Mouse (Mus musculus): ENCODE data around the gene Tcp10a. TPM values are rescaled to one million over a fixed set of nuclear protein-coding genes. Genes with fewer than 3 reads are reported as not detected.
"Not testable (repeated sequence)": the region's sequence is repeated elsewhere in the genome, so short reads cannot be mapped to it uniquely, and the experiment has no call there.

Gene Tcp10a
- polyA plus RNA-seq, 1 experiment from 2014 or later, result not detected

GRCm38 (mm10) chr17:7315693-7316382 is 8.6 kb upstream of the Tcp10a start:
- not testable (repeated sequence) for DNase-seq (ENCODE audit: low spot score); H3K36me3 ChIP-seq (ENCODE audit: control insufficient read depth, insufficient read depth, low read length); H3K27me3 ChIP-seq (replicated peaks; ENCODE audit: control insufficient read depth, insufficient read depth, low read length); H3K27ac ChIP-seq (ENCODE audit: low read depth); H3K4me2 ChIP-seq (ENCODE audit: low read length); H3K4me1 ChIP-seq (replicated peaks; ENCODE audit: control insufficient read depth, insufficient read depth, low read length); ATAC-seq (replicated peaks; ENCODE audit: low FRiP score, low TSS enrichment, low read depth); H3K9me3 ChIP-seq (ENCODE audit: control insufficient read depth, low read length); H3K9ac ChIP-seq (ENCODE audit: low read length); H3K4me3 ChIP-seq (ENCODE audit: low read depth, low read length)
- 74% methylated on average over 5 of the region's 8 CpGs for WGBS

- not testable (repeated sequence) for H3K4me1 ChIP-seq (replicated peaks; ENCODE audit: control insufficient read depth, insufficient read depth, low read length); H3K36me3 ChIP-seq (ENCODE audit: control insufficient read depth, insufficient read depth, low read length); H3K9me3 ChIP-seq (ENCODE audit: control insufficient read depth, low read length); H3K27me3 ChIP-seq (replicated peaks; ENCODE audit: control insufficient read depth, insufficient read depth, low read length); H3K27ac ChIP-seq (ENCODE audit: low read depth); H3K4me2 ChIP-seq (ENCODE audit: low read length); H3K9ac ChIP-seq (ENCODE audit: low read length); ATAC-seq (replicated peaks; ENCODE audit: low FRiP score, low TSS enrichment, low read depth); DNase-seq (ENCODE audit: low spot score); H3K4me3 ChIP-seq (ENCODE audit: low read depth, low read length)
- 72% methylated on average over 6 of the region's 6 CpGs for WGBS
Observed at GRCm38 (mm10) chr17:7319789-7320188, 4.7 kb upstream of the Tcp10a start.

GRCm38 (mm10) chr17:7326415-7326814 is 2.0 kb downstream of the Tcp10a start:
- H3K4me3 ChIP-seq (ENCODE audit: low read depth, low read length); H3K36me3 ChIP-seq (ENCODE audit: control insufficient read depth, insufficient read depth, low read length); DNase-seq (ENCODE audit: low spot score); ATAC-seq (replicated peaks; ENCODE audit: low FRiP score, low TSS enrichment, low read depth); H3K4me1 ChIP-seq (replicated peaks; ENCODE audit: control insufficient read depth, insufficient read depth, low read length); H3K9ac ChIP-seq (ENCODE audit: low read length); H3K27me3 ChIP-seq (replicated peaks; ENCODE audit: control insufficient read depth, insufficient read depth, low read length); H3K9me3 ChIP-seq (ENCODE audit: control insufficient read depth, low read length); H3K27ac ChIP-seq (ENCODE audit: low read depth); H3K4me2 ChIP-seq (ENCODE audit: low read length): not testable (repeated sequence)
- WGBS, result 50% methylated on average over 4 of the region's 8 CpGs

- H3K4me1 ChIP-seq (replicated peaks; ENCODE audit: control insufficient read depth, insufficient read depth, low read length), result not testable (repeated sequence)
- WGBS, result 75% methylated on average over 3 of the region's 5 CpGs
Observed at GRCm38 (mm10) chr17:7332745-7333144, 8.3 kb downstream of the Tcp10a start.

GRCm38 (mm10) chr17:7337381-7337780 is 12.9 kb downstream of the Tcp10a start:
- ATAC-seq (replicated peaks; ENCODE audit: low FRiP score, low TSS enrichment, low read depth); H3K36me3 ChIP-seq (ENCODE audit: control insufficient read depth, insufficient read depth, low read length); H3K4me1 ChIP-seq (replicated peaks; ENCODE audit: control insufficient read depth, insufficient read depth, low read length); H3K4me3 ChIP-seq (ENCODE audit: low read depth, low read length); H3K27me3 ChIP-seq (replicated peaks; ENCODE audit: control insufficient read depth, insufficient read depth, low read length); H3K9ac ChIP-seq (ENCODE audit: low read length); H3K4me2 ChIP-seq (ENCODE audit: low read length); DNase-seq (ENCODE audit: low spot score); H3K9me3 ChIP-seq (ENCODE audit: control insufficient read depth, low read length); H3K27ac ChIP-seq (ENCODE audit: low read depth): not testable (repeated sequence)
- WGBS, result 80% methylated on average over 7 of the region's 9 CpGs

More at GRCm38 (mm10) chr17:7332745-7333144, 8.3 kb downstream of the Tcp10a start:
- H3K27ac ChIP-seq (ENCODE audit: low read depth); H3K4me3 ChIP-seq (ENCODE audit: low read depth, low read length); H3K27me3 ChIP-seq (replicated peaks; ENCODE audit: control insufficient read depth, insufficient read depth, low read length); H3K9ac ChIP-seq (ENCODE audit: low read length); DNase-seq (ENCODE audit: low spot score); H3K4me2 ChIP-seq (ENCODE audit: low read length); H3K36me3 ChIP-seq (ENCODE audit: control insufficient read depth, insufficient read depth, low read length); ATAC-seq (replicated peaks; ENCODE audit: low FRiP score, low TSS enrichment, low read depth); H3K9me3 ChIP-seq (ENCODE audit: control insufficient read depth, low read length): not testable (repeated sequence)

GRCm38 (mm10) chr17:7348765-7349164 is 24.3 kb downstream of the Tcp10a start:
- ATAC-seq (replicated peaks; ENCODE audit: low FRiP score, low TSS enrichment, low read depth); H3K27me3 ChIP-seq (replicated peaks; ENCODE audit: control insufficient read depth, insufficient read depth, low read length): not testable (repeated sequence)
- 62% methylated on average over 2 of the region's 3 CpGs for WGBS

GRCm38 (mm10) chr17:7352596-7352995 is 28.1 kb downstream of the Tcp10a start, which contains the start of gene Ttll2:
Gene Ttll2 (minus strand): TSS chr17:7352696.
- H3K36me3 ChIP-seq (ENCODE audit: control insufficient read depth, insufficient read depth, low read length); H3K9ac ChIP-seq (ENCODE audit: low read length); H3K27ac ChIP-seq (ENCODE audit: low read depth); ATAC-seq (replicated peaks; ENCODE audit: low FRiP score, low TSS enrichment, low read depth); H3K4me2 ChIP-seq (ENCODE audit: low read length); H3K27me3 ChIP-seq (replicated peaks; ENCODE audit: control insufficient read depth, insufficient read depth, low read length); H3K4me3 ChIP-seq (ENCODE audit: low read depth, low read length); H3K9me3 ChIP-seq (ENCODE audit: control insufficient read depth, low read length); DNase-seq (ENCODE audit: low spot score); H3K4me1 ChIP-seq (replicated peaks; ENCODE audit: control insufficient read depth, insufficient read depth, low read length): not testable (repeated sequence)
- 100% methylated on average over 1 of the region's 1 CpGs for WGBS

More at GRCm38 (mm10) chr17:7348765-7349164, 24.3 kb downstream of the Tcp10a start:
- H3K9me3 ChIP-seq (ENCODE audit: control insufficient read depth, low read length); H3K4me1 ChIP-seq (replicated peaks; ENCODE audit: control insufficient read depth, insufficient read depth, low read length); H3K36me3 ChIP-seq (ENCODE audit: control insufficient read depth, insufficient read depth, low read length); H3K4me2 ChIP-seq (ENCODE audit: low read length); H3K9ac ChIP-seq (ENCODE audit: low read length); DNase-seq (ENCODE audit: low spot score); H3K4me3 ChIP-seq (ENCODE audit: low read depth, low read length); H3K27ac ChIP-seq (ENCODE audit: low read depth): not testable (repeated sequence)

- ATAC-seq (replicated peaks; ENCODE audit: low FRiP score, low TSS enrichment, low read depth); H3K4me1 ChIP-seq (replicated peaks; ENCODE audit: control insufficient read depth, insufficient read depth, low read length): not testable (repeated sequence)
Observed at GRCm38 (mm10) chr17:7359806-7360205, 35.4 kb downstream of the Tcp10a start.

More at GRCm38 (mm10) chr17:7359806-7360205, 35.4 kb downstream of the Tcp10a start:
- H3K27me3 ChIP-seq (replicated peaks; ENCODE audit: control insufficient read depth, insufficient read depth, low read length); H3K4me3 ChIP-seq (ENCODE audit: low read depth, low read length); H3K36me3 ChIP-seq (ENCODE audit: control insufficient read depth, insufficient read depth, low read length); H3K27ac ChIP-seq (ENCODE audit: low read depth); H3K9me3 ChIP-seq (ENCODE audit: control insufficient read depth, low read length); DNase-seq (ENCODE audit: low spot score); H3K9ac ChIP-seq (ENCODE audit: low read length); H3K4me2 ChIP-seq (ENCODE audit: low read length): not testable (repeated sequence)
- 77% methylated on average over 4 of the region's 4 CpGs for WGBS

Data from intestine, embryonic 14.5 days (tissue).